Mouse (Mus musculus): ENCODE results near the gene Arl1. TPM values are rescaled to one million over a fixed set of nuclear protein-coding genes. Genes with fewer than 3 reads are reported as not detected.
A peak's percentile ranks its signal among the peaks of the same experiment; 100 is the strongest.

The Arl1 gene
- polyA plus RNA-seq (2012; rRNA removed): 130 and 132 TPM in 2 replicates

DNA sequence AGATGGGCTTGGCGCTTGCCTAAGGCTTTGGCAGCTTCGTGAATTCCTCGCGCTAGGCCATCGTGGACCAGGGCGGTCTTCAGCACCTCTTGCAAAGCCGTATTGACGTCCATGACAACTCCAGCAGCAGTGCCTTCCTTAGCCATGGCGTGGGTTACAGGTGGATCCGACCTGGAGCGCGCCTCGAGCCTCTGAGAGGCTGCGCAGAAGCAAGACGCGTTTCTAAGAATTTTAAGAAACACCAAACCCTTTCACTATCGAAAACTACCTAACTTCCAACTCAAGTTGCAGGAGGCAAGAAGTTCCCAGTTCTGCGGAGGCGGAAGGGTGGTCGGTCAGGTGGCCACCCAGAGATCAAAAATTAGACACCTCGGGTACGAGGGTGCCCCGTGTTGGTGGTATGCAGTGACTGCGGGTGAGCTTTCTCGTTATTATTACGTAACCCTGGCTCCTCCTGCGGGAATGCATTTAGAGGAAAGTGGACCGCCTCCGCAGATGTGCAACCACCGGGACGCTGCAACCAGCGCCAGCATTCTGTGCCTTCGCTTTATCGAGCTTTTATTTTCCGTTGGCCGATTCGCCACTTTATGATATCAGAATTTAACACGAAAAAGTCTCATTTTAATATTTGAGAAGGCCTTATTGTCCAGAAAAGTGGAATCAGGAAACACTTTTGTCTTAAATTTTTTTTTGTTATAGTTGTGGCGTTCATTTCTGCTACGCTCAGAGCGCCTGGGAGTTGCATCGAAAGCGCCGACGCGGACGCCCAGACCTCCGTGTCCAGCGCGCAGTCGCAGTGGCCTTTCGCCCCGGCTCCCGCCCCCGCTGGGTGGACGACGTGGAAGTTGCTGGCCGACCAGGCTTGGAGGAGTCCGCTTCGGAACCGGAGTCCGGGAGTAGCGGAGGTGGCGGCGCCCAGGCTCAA lies at the start of gene Arl1:
Gene Arl1, plus strand, starts transcription at position 288 of the 925 bp plus-strand sequence.
- Histone ChIP-seq H3K4me1 (ENCODE audit: control insufficient read depth, insufficient read depth, low read length) (no peaks in the 10 kb centered on the region; the same call in 1 of the 2 replicates), H3K27ac (ENCODE audit: insufficient read depth, low read length) (peak within 1 kb of the TSS; percentile 82), H3K4me3 (ENCODE audit: insufficient read depth, low read length) (peak within 1 kb of the TSS; percentile 64)
- TF ChIP-seq POLR2A (IDR thresholded peaks at IDR 0.05; ENCODE audit: extremely low read depth, insufficient read depth, low read length) (peak; percentile 61; the same call in 1 of the 2 replicates), CTCF (IDR thresholded peaks at IDR 0.05; ENCODE audit: extremely low read depth, insufficient read depth, low read length) (no peak)

DNA sequence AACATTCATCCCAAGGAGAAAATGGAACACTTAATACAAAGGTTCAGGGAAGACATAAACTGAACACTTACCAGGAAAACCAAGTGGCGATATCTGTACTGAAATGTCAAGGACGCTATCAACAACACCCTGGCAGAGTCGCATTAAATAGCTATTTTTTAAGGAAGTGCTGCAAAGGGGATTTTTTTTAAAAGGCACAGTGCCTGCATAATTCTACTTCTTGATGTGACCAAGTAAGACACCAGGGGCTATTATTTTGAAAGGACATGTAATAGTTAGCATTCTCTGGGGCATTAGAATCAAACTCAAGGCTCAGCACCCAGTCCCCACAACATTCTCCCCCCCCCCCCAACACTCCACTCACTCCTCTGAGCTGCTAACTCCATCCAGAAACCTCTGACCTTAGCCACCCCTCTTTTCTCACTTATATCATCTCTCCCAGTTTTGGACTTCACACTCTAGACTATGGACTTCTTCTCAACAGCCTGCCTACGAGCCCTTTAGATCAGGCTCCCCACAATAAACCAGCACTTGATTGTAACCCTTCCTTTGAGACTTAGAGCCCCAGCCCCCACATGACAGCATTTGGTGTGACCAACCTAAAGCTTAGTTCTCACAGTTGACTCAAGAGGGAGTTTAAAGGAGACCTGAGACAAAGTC lies 47.6 kb upstream of the Arl1 start:
- Histone ChIP-seq H3K27ac (ENCODE audit: insufficient read depth, low read length) (no peak overlapping the region), H3K4me3 (ENCODE audit: insufficient read depth, low read length) (no peak overlapping the region), H3K4me1 (ENCODE audit: control insufficient read depth, insufficient read depth, low read length) (no peaks in the 10 kb centered on the region)
- TF ChIP-seq POLR2A (IDR thresholded peaks at IDR 0.05; ENCODE audit: extremely low read depth, insufficient read depth, low read length): no peak
- TF ChIP-seq CTCF (IDR thresholded peaks at IDR 0.05; ENCODE audit: extremely low read depth, insufficient read depth, low read length): no peak

DNA sequence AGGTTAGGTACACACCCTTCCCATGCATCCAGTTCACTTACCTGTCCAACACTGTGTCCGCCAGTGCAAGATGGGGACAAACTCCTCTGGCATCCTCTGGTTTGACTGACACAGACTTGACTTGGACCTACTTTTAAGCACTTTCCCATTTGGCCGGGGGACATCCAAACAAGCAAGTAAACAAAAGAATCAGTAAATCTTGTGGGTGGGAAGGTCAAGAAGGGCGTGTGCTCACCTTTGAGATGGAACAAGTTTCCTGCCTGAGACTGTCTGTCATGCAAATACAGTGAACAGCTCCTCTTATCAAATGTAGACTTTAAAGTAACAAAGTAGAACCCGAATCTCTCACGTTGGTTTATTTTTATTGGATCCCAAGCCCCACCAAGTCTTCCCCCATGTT lies 45.7 kb upstream of the Arl1 start, which contains the start of gene Spic:
Gene Spic, minus strand, starts transcription at position 91 of the 400 bp plus-strand sequence.
- TF ChIP-seq POLR2A (IDR thresholded peaks at IDR 0.05; ENCODE audit: extremely low read depth, insufficient read depth, low read length): no peak
- Histone ChIP-seq H3K4me1 (ENCODE audit: control insufficient read depth, insufficient read depth, low read length) (no peaks in the 10 kb centered on the region), H3K4me3 (ENCODE audit: insufficient read depth, low read length) (no peak within 1 kb of the TSS), H3K27ac (ENCODE audit: insufficient read depth, low read length) (no peak within 1 kb of the TSS)

DNA sequence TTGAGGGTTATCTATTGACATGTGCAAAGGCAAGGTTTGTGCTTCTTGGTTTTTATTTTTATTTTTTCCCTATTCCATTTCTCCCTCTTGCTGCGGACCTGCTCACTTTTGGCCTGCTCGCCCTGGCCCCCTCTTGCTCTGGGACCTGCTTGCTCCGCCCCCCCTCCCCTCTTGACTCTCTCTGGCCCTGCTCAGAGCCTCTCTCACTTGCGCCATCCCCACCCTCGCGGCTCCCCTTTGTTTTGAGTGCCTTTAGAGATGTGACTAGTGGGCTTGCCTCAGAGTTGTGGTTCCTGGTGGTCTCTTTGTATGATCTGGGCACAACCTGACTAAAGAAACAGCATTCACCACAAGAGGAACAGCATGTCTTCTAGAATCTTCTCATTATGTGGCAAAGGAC lies 29.7 kb upstream of the Arl1 start:
- no peak overlapping the region for H3K27ac ChIP-seq (ENCODE audit: insufficient read depth, low read length)
- H3K4me1 ChIP-seq (ENCODE audit: control insufficient read depth, insufficient read depth, low read length): no peaks in the 10 kb centered on the region
- H3K4me3 ChIP-seq (ENCODE audit: insufficient read depth, low read length): no peak overlapping the region
- TF ChIP-seq POLR2A (IDR thresholded peaks at IDR 0.05; ENCODE audit: extremely low read depth, insufficient read depth, low read length): no peak
- no peak for TF ChIP-seq CTCF (IDR thresholded peaks at IDR 0.05; ENCODE audit: extremely low read depth, insufficient read depth, low read length)

GRCm38 (mm10) chr10:88708671-88709523 lies 21.8 kb upstream of the Arl1 start:
- Histone ChIP-seq H3K4me1 (ENCODE audit: control insufficient read depth, insufficient read depth, low read length) (no peaks in the 10 kb centered on the region), H3K4me3 (ENCODE audit: insufficient read depth, low read length) (no peak overlapping the region), H3K27ac (ENCODE audit: insufficient read depth, low read length) (no peak overlapping the region)
- TF ChIP-seq POLR2A (IDR thresholded peaks at IDR 0.05; ENCODE audit: extremely low read depth, insufficient read depth, low read length): no peak
- TF ChIP-seq CTCF (IDR thresholded peaks at IDR 0.05; ENCODE audit: extremely low read depth, insufficient read depth, low read length): no peak

- no peak overlapping the region for H3K27ac ChIP-seq (ENCODE audit: insufficient read depth, low read length)
- no peak overlapping the region for H3K4me3 ChIP-seq (ENCODE audit: insufficient read depth, low read length)
- no peak for TF ChIP-seq CTCF (IDR thresholded peaks at IDR 0.05; ENCODE audit: extremely low read depth, insufficient read depth, low read length)
- TF ChIP-seq POLR2A (IDR thresholded peaks at IDR 0.05; ENCODE audit: extremely low read depth, insufficient read depth, low read length): no peak
- H3K4me1 ChIP-seq (ENCODE audit: control insufficient read depth, insufficient read depth, low read length): no peaks in the 10 kb centered on the region
These were observed 18.3 kb upstream of the Arl1 start for GRCm38 (mm10) chr10:88712359-88712758.

DNA sequence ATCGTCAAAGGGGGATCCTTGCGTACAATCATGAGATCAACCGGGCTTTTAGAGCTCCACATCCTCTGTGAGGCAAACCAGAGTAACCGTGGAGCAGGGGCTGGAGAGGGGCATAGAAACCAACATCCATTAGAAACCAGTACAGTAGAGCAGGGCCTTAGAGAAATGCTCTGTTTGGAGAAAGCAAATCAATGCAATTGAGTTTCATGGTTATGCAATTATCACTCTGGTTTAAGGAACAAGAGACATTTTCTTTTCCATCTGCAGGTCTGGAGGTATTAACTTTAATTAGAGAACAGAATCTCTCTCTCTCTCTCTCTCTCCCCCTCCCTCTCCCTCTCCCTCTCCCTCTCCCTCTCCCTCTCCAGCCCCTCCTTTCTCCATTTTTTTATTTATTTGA lies 15.9 kb upstream of the Arl1 start:
- Histone ChIP-seq H3K4me1 (ENCODE audit: control insufficient read depth, insufficient read depth, low read length) (no peaks in the 10 kb centered on the region), H3K27ac (ENCODE audit: insufficient read depth, low read length) (no peak overlapping the region), H3K4me3 (ENCODE audit: insufficient read depth, low read length) (no peak overlapping the region)
- no peak for TF ChIP-seq POLR2A (IDR thresholded peaks at IDR 0.05; ENCODE audit: extremely low read depth, insufficient read depth, low read length)
- no peak for TF ChIP-seq CTCF (IDR thresholded peaks at IDR 0.05; ENCODE audit: extremely low read depth, insufficient read depth, low read length)

GRCm38 (mm10) chr10:88715621-88716020 lies 15.0 kb upstream of the Arl1 start:
- Histone ChIP-seq H3K4me3 (ENCODE audit: insufficient read depth, low read length) (no peak overlapping the region), H3K4me1 (ENCODE audit: control insufficient read depth, insufficient read depth, low read length) (no peaks in the 10 kb centered on the region), H3K27ac (ENCODE audit: insufficient read depth, low read length) (no peak overlapping the region)
- TF ChIP-seq CTCF (IDR thresholded peaks at IDR 0.05; ENCODE audit: extremely low read depth, insufficient read depth, low read length): no peak
- TF ChIP-seq POLR2A (IDR thresholded peaks at IDR 0.05; ENCODE audit: extremely low read depth, insufficient read depth, low read length): no peak
